26 mouse cellular contexts compared by ENCODE assay signal in genomic region chr9:14981539-14982155, GRCm38 (mm10).
A peak's percentile ranks its signal among the peaks of the same experiment; 100 is the strongest.
DNase-seq lines count a peak whose midpoint lies in the region; TF ChIP-seq lines count a peak whose summit lies in the region.
"Had no signal": no experiment of that assay in that cellular context is flagged by ENCODE, and none has a peak within 500 bp of the region (broad histone marks: within the 10 kb centered on the region; RNA-seq: fewer than 3 reads in every experiment).

No protein-coding gene starts in this region.

- TF ChIP-seq CTCF in left cerebral cortex, adult 2 months (IDR thresholded peaks at IDR 0.05): no peak

- H3K4me3 ChIP-seq in left cerebral cortex, adult 2 months: no peak overlapping the region
- H3K4me3 ChIP-seq: erythroblast, embryonic 14.5 days; gastrocnemius, adult 2 months; heart, adult 2 months; heart, embryonic 12.5 days; limb, embryonic 10.5 days; limb, embryonic 15.5 days; liver, embryonic 13.5 days; midbrain, embryonic 13.5 days; neural tube, embryonic 13.5 days had no signal

- intact Hi-C loops in heart, postnatal 25 days (cut with DNase I): no loop called here
- intact Hi-C loops in left cerebral cortex, adult 2 months (cut with DNase I): loop anchor here (5.0 kb wide), 1 partner anchor 74 kb away; no protein-coding TSS in a partner anchor

- peak; percentile 21 for DNase-seq in heart, adult 11 months
- DNase-seq in heart, postnatal 25 days (ENCODE audit: low spot score): no peak
- DNase-seq in brain, adult 2 months (ENCODE audit: low read depth, low spot score): peak; percentile 89
- DNase-seq in left cerebral cortex, adult 2 months (ENCODE audit: extremely low spot score in 1 of 2, low spot score in 2 of 2): no peak
- peak; percentile 36 for DNase-seq in right cerebral cortex, postnatal 25 days
- no peak for DNase-seq in layer of hippocampus, postnatal 10 days (ENCODE audit: low spot score in 2 of 2)
- DNase-seq in spleen, adult 18-20 months: no peak
- DNase-seq: adrenal gland, postnatal 25 days; cerebellum, adult 18-20 months; cerebellum, postnatal 10 days; gastrocnemius, adult 2 months; gastrocnemius, postnatal 36 days; heart, adult 2 months; kidney, adult 9 months; kidney, postnatal 14 days; liver, embryonic 13.5 days; lung, adult 18-20 months had no signal

- peak overlapping the region; percentile 41; the same call in 1 of the 2 replicates for H3K27ac ChIP-seq in left cerebral cortex, adult 2 months
- H3K27ac ChIP-seq: gastrocnemius, adult 2 months; heart, adult 2 months; hindbrain, embryonic 14.5 days; limb, embryonic 10.5 days; limb, embryonic 15.5 days; liver, embryonic 13.5 days; macrophage; midbrain, embryonic 13.5 days; neural tube, embryonic 13.5 days; stomach, postnatal 0 days had no signal

Comparison
In these comparisons a context has a peak if more than half of its experiments do, and no peak if none do; other contexts are left out.
1. DNase-seq: peak in heart, adult 11 months (single experiment), brain, adult 2 months (single experiment) and right cerebral cortex, postnatal 25 days (single experiment); none in heart, postnatal 25 days (single experiment), left cerebral cortex, adult 2 months (0 of 2), layer of hippocampus, postnatal 10 days (0 of 2) and spleen, adult 18-20 months (0 of 2).